Mouse (Mus musculus) mature B cell (primary cell): Measurements from ENCODE around the gene Ppia.
"Not testable (repeated sequence)": the region's sequence is repeated elsewhere in the genome, so short reads cannot be mapped to it uniquely, and the experiment has no call there.

Source experiments
- in situ Hi-C: fragments of 300-500 bp; cut with MboI; formaldehyde crosslinking; loops from 2 replicates; pipeline ENCODE4 v1.14.3; 2019

The Ppia gene

DNA sequence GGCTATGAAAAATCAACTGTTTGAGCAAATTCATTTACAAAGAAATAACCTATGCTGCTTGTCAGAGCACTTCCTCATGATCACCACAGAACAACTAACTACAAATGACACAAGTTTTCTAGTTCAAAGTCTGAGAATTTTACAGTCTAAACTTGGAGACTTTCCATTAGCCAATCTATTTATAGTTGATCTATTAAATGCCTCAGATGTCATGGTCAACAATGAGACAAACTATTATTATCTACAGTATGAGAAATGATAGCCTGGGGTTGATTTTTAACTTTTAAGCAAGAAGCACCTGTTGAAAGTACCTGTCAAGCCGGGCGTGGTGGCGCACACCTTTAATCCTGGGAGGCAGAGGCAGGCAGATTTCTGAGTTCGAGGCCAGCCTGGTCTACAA is 27.3 kb downstream of the Ppia start:
- in situ Hi-C loops, result no loop called here

GRCm38 (mm10) chr11:6443102-6443501 is 27.9 kb downstream of the Ppia start:
- in situ Hi-C loops, result no loop called here

DNA sequence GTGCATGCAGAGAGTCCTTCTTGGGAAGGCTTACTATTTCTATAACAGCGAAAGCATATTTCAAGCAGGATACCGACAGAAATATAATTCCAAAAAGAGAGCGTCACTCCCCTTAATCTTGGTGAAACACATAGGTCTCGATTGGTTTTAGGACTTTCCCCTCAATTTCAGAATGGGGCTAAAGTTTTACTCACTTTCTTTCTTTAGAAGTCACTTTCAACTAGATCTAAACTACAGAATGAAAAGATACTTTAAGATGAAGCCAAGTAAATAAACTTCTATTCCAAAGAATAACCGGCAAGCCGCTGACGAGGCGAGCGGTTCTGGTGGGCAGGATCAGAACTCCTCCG is 28.5 kb downstream of the Ppia start:
- in situ Hi-C loops, result no loop called here

DNA sequence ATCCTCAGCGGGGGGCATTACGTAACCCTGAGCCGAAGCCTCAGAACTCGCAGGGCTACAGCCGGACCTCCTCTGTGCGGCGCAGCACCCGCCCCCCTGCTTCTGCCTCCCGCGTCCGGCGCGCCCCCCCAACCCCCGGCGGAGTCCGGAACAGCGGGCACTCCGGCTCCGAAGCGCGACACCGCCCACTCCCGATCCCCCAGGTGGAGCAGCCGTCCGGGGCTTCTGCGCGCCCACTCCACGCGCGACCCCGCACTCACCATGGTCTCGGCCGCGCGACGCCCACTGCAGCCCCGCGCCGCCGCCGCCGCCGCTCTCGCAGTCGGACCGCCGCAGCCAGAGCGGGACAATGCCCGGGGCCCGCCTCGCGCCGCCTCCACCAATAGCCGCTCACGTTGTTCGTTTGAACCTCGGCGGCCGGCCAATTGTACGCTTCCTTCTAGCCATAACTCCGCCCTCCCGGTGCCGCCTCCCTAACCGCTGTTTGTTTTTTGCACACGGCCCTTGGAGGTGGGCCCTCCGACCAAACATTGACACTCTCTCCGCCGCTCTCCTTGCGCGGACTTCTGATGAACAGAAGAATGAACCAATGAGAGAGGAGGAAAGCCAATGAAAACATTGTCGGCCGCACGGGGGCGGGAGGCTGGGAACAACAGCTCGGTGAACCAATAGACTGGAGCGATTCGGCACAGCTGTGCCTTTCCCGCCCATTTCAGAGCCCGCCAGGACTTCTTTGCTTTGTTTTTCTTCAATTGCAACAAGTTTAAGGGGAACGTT is 29.0 kb downstream of the Ppia start, which contains the start of gene H2afv:
H2afv (minus strand) TSS at position 367 of the 777 bp plus-strand sequence.
- in situ Hi-C loops, result no loop called here

- in situ Hi-C loops, result no loop called here
These were observed 30.2 kb downstream of the Ppia start for GRCm38 (mm10) chr11:6445441-6445840.

- in situ Hi-C loops, result no loop called here
These were observed 30.7 kb downstream of the Ppia start for GRCm38 (mm10) chr11:6445951-6446350.

GRCm38 (mm10) chr11:6447493-6447892 is 32.2 kb downstream of the Ppia start:
- in situ Hi-C loops, result no loop called here

DNA sequence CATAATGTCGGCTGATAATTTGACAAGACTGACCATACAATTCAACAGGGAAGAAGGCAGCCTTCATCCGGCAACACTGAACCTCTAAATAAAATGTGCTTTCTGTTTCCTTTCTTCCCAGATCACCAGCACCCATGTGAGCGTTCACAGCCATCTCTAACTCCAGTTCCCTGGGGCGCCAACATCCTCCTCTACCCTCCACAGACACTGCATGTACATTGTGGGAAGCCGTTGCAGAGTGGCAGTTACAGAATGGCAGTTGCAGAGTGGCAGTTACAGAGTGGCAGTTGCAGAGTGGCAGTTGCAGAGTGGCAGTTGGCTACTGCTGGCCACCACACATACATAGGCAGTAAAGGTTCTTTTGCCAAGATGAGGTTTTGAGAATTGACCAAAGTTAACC is 32.9 kb downstream of the Ppia start:
- in situ Hi-C loops, result not testable (repeated sequence)

DNA sequence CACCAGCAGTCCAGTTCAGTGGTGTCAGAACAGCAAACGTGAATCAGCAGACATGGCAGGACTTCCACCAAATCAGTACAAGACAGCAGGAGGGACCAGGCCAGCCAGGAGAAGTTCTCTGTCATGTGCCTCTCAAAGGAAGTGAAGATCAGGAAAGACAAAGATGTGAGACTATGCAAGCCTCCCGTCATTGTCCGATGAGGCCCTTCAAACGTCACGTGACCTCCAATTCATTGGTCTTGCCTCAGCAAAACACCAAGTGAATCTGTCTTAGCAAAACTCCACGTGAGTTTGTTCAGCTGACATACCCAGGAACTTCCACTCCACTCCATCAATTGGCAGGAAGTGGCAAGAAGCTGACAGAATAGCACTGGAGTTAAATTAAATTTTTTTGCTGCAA is 40.8 kb downstream of the Ppia start:
- in situ Hi-C loops, result no loop called here

- in situ Hi-C loops, result no loop called here
These were observed 48.1 kb downstream of the Ppia start for GRCm38 (mm10) chr11:6463159-6463837.

DNA sequence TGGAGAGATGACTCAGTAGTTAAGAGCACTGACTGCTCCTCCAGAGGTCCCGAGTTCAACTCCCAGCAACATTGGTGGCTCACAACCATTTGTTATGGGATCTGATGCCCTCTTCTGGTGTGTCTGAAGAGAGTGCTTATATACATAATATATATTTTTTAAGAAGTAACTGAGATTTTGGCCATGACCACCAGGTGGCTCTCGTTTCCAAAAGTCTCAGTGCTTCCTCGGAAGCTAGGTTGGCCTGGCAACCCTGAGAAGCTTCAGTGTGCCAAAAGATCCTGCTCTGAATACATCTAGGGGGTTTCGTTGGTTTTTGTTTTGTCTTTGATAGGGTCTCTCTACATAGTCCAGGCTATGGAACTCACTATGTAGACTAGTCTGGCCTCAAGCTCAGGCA is 49.9 kb downstream of the Ppia start:
- in situ Hi-C loops, result no loop called here

- in situ Hi-C loops, result no loop called here
These were observed 53.3 kb downstream of the Ppia start for GRCm38 (mm10) chr11:6468541-6468940.
